Comparison of ENCODE assay signal across 9 mouse cellular contexts in the genomic region with DNA sequence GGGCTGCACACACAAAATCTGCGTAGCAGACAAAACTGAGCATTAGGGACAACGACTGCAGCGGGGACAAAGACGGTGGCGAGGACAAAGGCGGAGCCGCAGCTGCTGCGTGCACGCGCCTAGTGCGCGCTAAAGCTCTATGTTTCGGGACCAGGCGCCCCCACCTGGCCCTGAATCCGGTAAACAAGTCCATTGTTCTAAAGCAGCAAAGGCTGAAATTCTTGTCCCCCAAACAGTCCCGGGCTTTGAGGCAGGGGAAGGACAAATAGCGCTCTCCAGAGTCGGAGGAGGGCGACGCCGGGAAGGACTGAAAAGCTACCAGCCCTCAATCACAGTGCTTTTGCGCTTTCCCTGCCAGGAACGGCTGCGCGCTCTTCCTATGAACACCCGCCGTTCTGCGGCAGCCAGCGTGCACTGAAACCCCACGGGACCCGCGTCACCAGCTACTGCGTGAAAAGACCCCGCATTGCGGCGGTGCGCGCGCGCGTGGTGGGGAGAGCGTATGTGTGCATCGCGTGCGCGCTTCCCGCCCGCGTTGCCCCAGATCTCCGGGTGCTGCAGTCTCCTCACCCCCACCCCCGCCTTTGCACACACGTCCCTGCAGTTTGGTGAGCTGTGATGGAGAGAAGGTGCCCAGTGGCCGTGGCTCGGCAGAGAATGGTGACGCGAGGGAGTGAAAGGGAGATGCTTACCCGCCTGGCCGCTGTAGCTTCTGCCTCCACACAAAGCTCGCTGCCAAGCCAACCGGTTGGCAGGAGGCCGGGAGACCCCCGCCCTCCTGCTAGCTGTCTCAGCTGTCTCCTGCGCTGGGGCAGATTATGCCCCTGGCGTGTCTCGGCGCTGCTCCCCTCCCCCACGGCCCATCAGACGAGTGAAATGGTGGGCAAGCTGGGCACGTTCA. TPM values are rescaled to one million over a fixed set of nuclear protein-coding genes. Genes with fewer than 3 reads are reported as not detected.
DNase-seq lines count a peak whose midpoint lies in the region; ATAC-seq and TF ChIP-seq lines count a peak whose summit lies in the region.
"Had no signal": no experiment of that assay in that cellular context is flagged by ENCODE, and none has a peak within 500 bp of the region (broad histone marks: within the 10 kb centered on the region; RNA-seq: fewer than 3 reads in every experiment).

No protein-coding gene starts in this region.

- H3K9me3 ChIP-seq in heart, embryonic 13.5 days = no peaks in the 10 kb centered on the region
- H3K9me3 ChIP-seq in liver, embryonic 16.5 days (replicated peaks; ENCODE audit: control insufficient read depth, low read length) = no peaks in the 10 kb centered on the region

- H3K27ac ChIP-seq in heart, embryonic 13.5 days (replicated peaks) = peak overlapping the region; percentile 90
- peak overlapping the region; percentile 99 for H3K27ac ChIP-seq in layer of hippocampus, adult 2 months
- no peak overlapping the region for H3K27ac ChIP-seq in liver, embryonic 16.5 days (ENCODE audit: low read length)

- no peaks in the 10 kb centered on the region for H3K36me3 ChIP-seq in heart, embryonic 13.5 days
- H3K36me3 ChIP-seq in liver, embryonic 16.5 days (ENCODE audit: control insufficient read depth, insufficient read depth) = no peaks in the 10 kb centered on the region

- WGBS in heart, embryonic 13.5 days = under 1% methylated on average over 69 of the region's 69 CpGs
- 1% methylated on average over 69 of the region's 69 CpGs for WGBS in liver, embryonic 16.5 days (ENCODE audit: insufficient replicate concordance)

- peak overlapping the region; percentile 75 for H3K4me3 ChIP-seq in heart, embryonic 13.5 days
- peak overlapping the region; percentile 66 for H3K4me3 ChIP-seq in layer of hippocampus, adult 2 months
- peak overlapping the region; percentile 26 for H3K4me3 ChIP-seq in liver, embryonic 16.5 days (ENCODE audit: low read depth, low read length)

- TF ChIP-seq CTCF in layer of hippocampus, adult 2 months (conservative IDR thresholded peaks at IDR 0.05) = peak; percentile 69

- peak; percentile 56 to 70 for DNase-seq in heart, adult 18-20 months
- no peak for DNase-seq in heart, adult 8-10 months (ENCODE audit: low spot score)
- peak; percentile 94 for DNase-seq in embryo, embryonic 11 days
- DNase-seq in layer of hippocampus, adult 2 months (ENCODE audit: low spot score in 2 of 2) = peak; percentile 82 to 87
- DNase-seq in right cerebral cortex, adult 18-20 months = peak; percentile 88
- no peak for DNase-seq in spleen, adult 18-20 months

- H3K4me1 ChIP-seq in heart, embryonic 13.5 days = peaks cover 61% of the 10 kb centered on the region
- H3K4me1 ChIP-seq in liver, embryonic 16.5 days (ENCODE audit: control insufficient read depth, low read depth, low read length) = no peaks in the 10 kb centered on the region

- H3K27me3 ChIP-seq in heart, embryonic 13.5 days (replicated peaks) = peaks cover 21% of the 10 kb centered on the region; the same call in 1 of the 2 replicates
- H3K27me3 ChIP-seq in liver, embryonic 16.5 days (ENCODE audit: control insufficient read depth, insufficient read depth, low read depth, low read length) = peaks cover 27% of the 10 kb centered on the region

- H3K9ac ChIP-seq in heart, embryonic 13.5 days = peak overlapping the region; percentile 92
- H3K9ac ChIP-seq in liver, embryonic 16.5 days (ENCODE audit: low read depth, low read length) = no peak overlapping the region

- ATAC-seq in heart, embryonic 13.5 days (ENCODE audit: extremely low read depth, insufficient number of reproducible peaks, low FRiP score, low TSS enrichment) = peak; percentile 58; the same call in 1 of the 2 replicates
- ATAC-seq in liver, embryonic 16.5 days (ENCODE audit: low read depth) = no peak

- peak overlapping the region; percentile 83 for H3K4me2 ChIP-seq in heart, embryonic 13.5 days
- H3K4me2 ChIP-seq in liver, embryonic 16.5 days (ENCODE audit: low read depth, low read length) = peak overlapping the region; percentile 40

RNA-seq across cellular contexts. Expression of a gene that starts 39.5 kb away (rescaled TPM):
- total RNA-seq in heart, adult 18-20 months (2021) = not detected
- total RNA-seq in heart, adult 8-10 months (2022) = under 1 TPM in 2 of 4 experiments, not detected in 2; 0.37 to 0.44 TPM
- polyA plus RNA-seq in heart, embryonic 13.5 days (2015; fragmentation: Nextera tagmentation; extraction: Ambion mirVana) = not detected in 2 replicates
- not detected for total RNA-seq in layer of hippocampus, adult 2 months (2021)
- not detected in 2 replicates for polyA plus RNA-seq in liver, embryonic 16.5 days (2015; fragmentation: Nextera tagmentation; extraction: Ambion mirVana)
- polyA plus RNA-seq: large intestine, adult 2 months had no signal

Comparison
In these comparisons a context has a peak if more than half of its experiments do, and no peak if none do; other contexts are left out.
1. DNase-seq: peak in heart, adult 18-20 months (2 of 2), embryo, embryonic 11 days (single experiment), layer of hippocampus, adult 2 months (2 of 2) and right cerebral cortex, adult 18-20 months (single experiment); none in heart, adult 8-10 months (single experiment) and spleen, adult 18-20 months (0 of 2).
2. Peak in every context shown above with its lines, with median percentiles within 50 percentile points of each other: H3K4me3 ChIP-seq.